Mouse (Mus musculus) kidney, embryonic 14.5 days (tissue): ENCODE data around the gene Grm5. TPM values are rescaled to one million over a fixed set of nuclear protein-coding genes. Genes with fewer than 3 reads are reported as not detected.

ENCODE experiments used
- ATAC-seq: fragments of 200-750 bp; cut with Nextera tagmentation; 2 replicates; pipeline ENCODE4 v1.8.0; 2017; ENCODE audit warnings: moderate number of reproducible peaks, mild to moderate bottlenecking, moderate TSS enrichment, moderate library complexity; ENCODE audit not compliant: low FRiP score, low TSS enrichment
- H3K27ac ChIP-seq: fragments of 300-500 bp; sonication (generic); 2 replicates; pipeline ENCODE4 v1.5.1; 2014; ENCODE audit warnings: low read depth, mild to moderate bottlenecking, low read length, moderate library complexity, mixed read lengths
- H3K27me3 ChIP-seq: fragments of 300-500 bp; sonication (generic); 2 replicates; pipeline ENCODE4 v1.6.1; 2014; ENCODE audit warnings: mild to moderate bottlenecking, low read length; ENCODE audit not compliant: control insufficient read depth, insufficient read depth
- H3K36me3 ChIP-seq: fragments of 300-500 bp; sonication (generic); 2 replicates; pipeline ENCODE4 v1.6.1; 2014; ENCODE audit warnings: low read length, mixed read lengths; ENCODE audit not compliant: control insufficient read depth, insufficient read depth
- H3K4me1 ChIP-seq: fragments of 300-500 bp; sonication (generic); 2 replicates; pipeline ENCODE4 v1.6.1; 2014; ENCODE audit warnings: low read length, mixed read lengths; ENCODE audit not compliant: control insufficient read depth, insufficient read depth
- H3K4me2 ChIP-seq: fragments of 300-500 bp; sonication (generic); replicated peaks from 2 replicates; pipeline ENCODE4 v1.6.1; 2014; ENCODE audit warnings: low read depth, mild to moderate bottlenecking, low read length
- H3K4me3 ChIP-seq: fragments of 300-500 bp; sonication (generic); 2 replicates; pipeline ENCODE4 v1.5.1; 2014; ENCODE audit warnings: mild to moderate bottlenecking, low read length
- H3K9ac ChIP-seq: fragments of 300-500 bp; sonication (generic); 2 replicates; pipeline ENCODE4 v1.6.1; 2014; ENCODE audit warnings: low read depth, mild to moderate bottlenecking, low read length, moderate library complexity
- H3K9me3 ChIP-seq: fragments of 300-500 bp; sonication (generic); 2 replicates; pipeline ENCODE4 v1.6.1; 2016; ENCODE audit warnings: low read length; ENCODE audit not compliant: control insufficient read depth
- WGBS: fragments of 180-500 bp; shearing (Covaris S2); extraction: QIAGEN DNeasy Blood & Tissue Kit; methylation state at CpG from one replicate; pipeline ENCODE4 v1.1.7; 2014; 5-methylcytosine and 5-hydroxymethylcytosine counted together
- polyA plus RNA-seq: library from polyadenylated mRNA; unstranded; fragments of >200 nt; fragmentation: Nextera tagmentation; extraction: Ambion mirVana; gene quantifications from 2 replicates; pipeline ENCODE4 v1.2.1, GENCODE M21; 2014

Gene Grm5
- polyA plus RNA-seq, 1 experiment from 2014 or later: not detected

GRCm38 (mm10) chr7:88096536-88097107 is 512.7 kb downstream of the Grm5 start:
- H3K27ac ChIP-seq: no peak overlapping the region
- H3K9me3 ChIP-seq: no peaks in the 10 kb centered on the region
- no peak overlapping the region for H3K4me2 ChIP-seq
- H3K9ac ChIP-seq: no peak overlapping the region
- no peak overlapping the region for H3K4me3 ChIP-seq
- H3K4me1 ChIP-seq: no peaks in the 10 kb centered on the region
- 40% methylated on average over 1 of the region's 1 CpGs for WGBS
- no peaks in the 10 kb centered on the region for H3K36me3 ChIP-seq
- H3K27me3 ChIP-seq: no peaks in the 10 kb centered on the region
- ATAC-seq: no peak

- Histone ChIP-seq H3K27me3 (no peaks in the 10 kb centered on the region), H3K36me3 (no peaks in the 10 kb centered on the region), H3K9me3 (no peaks in the 10 kb centered on the region), H3K9ac (no peak overlapping the region), H3K27ac (no peak overlapping the region), H3K4me2 (no peak overlapping the region), H3K4me3 (no peak overlapping the region), H3K4me1 (no peaks in the 10 kb centered on the region)
- peak; percentile 88; the same call in 1 of the 2 replicates for ATAC-seq
- 3% methylated on average over 1 of the region's 1 CpGs for WGBS
Measured at GRCm38 (mm10) chr7:88097715-88098114, 513.7 kb downstream of the Grm5 start.

GRCm38 (mm10) chr7:88116724-88117409 is 532.9 kb downstream of the Grm5 start:
- no peak overlapping the region for H3K4me2 ChIP-seq
- no peaks in the 10 kb centered on the region for H3K27me3 ChIP-seq
- 75% methylated on average over 6 of the region's 6 CpGs for WGBS
- H3K4me1 ChIP-seq: no peaks in the 10 kb centered on the region
- no peak overlapping the region for H3K27ac ChIP-seq
- no peak overlapping the region for H3K9ac ChIP-seq
- H3K4me3 ChIP-seq: no peak overlapping the region
- H3K9me3 ChIP-seq: no peaks in the 10 kb centered on the region
- no peak for ATAC-seq
- no peaks in the 10 kb centered on the region for H3K36me3 ChIP-seq

GRCm38 (mm10) chr7:88128080-88128848 is 544.3 kb downstream of the Grm5 start:
- peaks cover 14% of the 10 kb centered on the region for H3K27me3 ChIP-seq
- H3K9ac ChIP-seq: no peak overlapping the region
- no peak overlapping the region for H3K4me3 ChIP-seq
- H3K27ac ChIP-seq: no peak overlapping the region
- no peak for ATAC-seq
- 84% methylated on average over 8 of the region's 8 CpGs for WGBS
- no peaks in the 10 kb centered on the region for H3K4me1 ChIP-seq
- H3K9me3 ChIP-seq: no peaks in the 10 kb centered on the region
- H3K4me2 ChIP-seq: no peak overlapping the region
- H3K36me3 ChIP-seq: no peaks in the 10 kb centered on the region

GRCm38 (mm10) chr7:88129536-88130487 is 545.8 kb downstream of the Grm5 start:
- Histone ChIP-seq H3K9me3 (no peaks in the 10 kb centered on the region), H3K4me1 (no peaks in the 10 kb centered on the region), H3K4me3 (peak overlapping the region; percentile 35), H3K36me3 (no peaks in the 10 kb centered on the region), H3K4me2 (peak overlapping the region; percentile 67), H3K27me3 (peaks cover 14% of the 10 kb centered on the region), H3K9ac (peak overlapping the region; percentile 28; the same call in 1 of the 2 replicates), H3K27ac (no peak overlapping the region)
- 12% methylated on average over 41 of the region's 41 CpGs for WGBS
- peak; percentile 93 for ATAC-seq

- H3K4me2 ChIP-seq: peak overlapping the region; percentile 67
Measured at GRCm38 (mm10) chr7:88130488-88130849, 546.5 kb downstream of the Grm5 start.

GRCm38 (mm10) chr7:88159542-88160241 is 575.7 kb downstream of the Grm5 start:
- no peak overlapping the region for H3K4me3 ChIP-seq
- no peak overlapping the region for H3K27ac ChIP-seq
- H3K4me2 ChIP-seq: no peak overlapping the region
- no peak for ATAC-seq
- H3K9ac ChIP-seq: no peak overlapping the region
- no peaks in the 10 kb centered on the region for H3K27me3 ChIP-seq
- no peaks in the 10 kb centered on the region for H3K9me3 ChIP-seq
- 71% methylated on average over 1 of the region's 1 CpGs for WGBS
- H3K36me3 ChIP-seq: no peaks in the 10 kb centered on the region
- H3K4me1 ChIP-seq: no peaks in the 10 kb centered on the region

More at GRCm38 (mm10) chr7:88130488-88130849, 546.5 kb downstream of the Grm5 start:
- 30% methylated on average over 22 of the region's 22 CpGs for WGBS
- Histone ChIP-seq H3K27me3 (peaks cover 14% of the 10 kb centered on the region), H3K36me3 (no peaks in the 10 kb centered on the region), H3K4me3 (peak overlapping the region; percentile 35), H3K4me1 (no peaks in the 10 kb centered on the region), H3K9me3 (no peaks in the 10 kb centered on the region), H3K27ac (no peak overlapping the region), H3K9ac (peak overlapping the region; percentile 28; the same call in 1 of the 2 replicates)
- peak; percentile 39; the same call in 1 of the 2 replicates for ATAC-seq

- H3K27me3 ChIP-seq: no peaks in the 10 kb centered on the region
- no peak overlapping the region for H3K9ac ChIP-seq
- no peaks in the 10 kb centered on the region for H3K4me1 ChIP-seq
- no peaks in the 10 kb centered on the region for H3K36me3 ChIP-seq
- no peaks in the 10 kb centered on the region for H3K9me3 ChIP-seq
- H3K27ac ChIP-seq: no peak overlapping the region
- no peak overlapping the region for H3K4me3 ChIP-seq
- H3K4me2 ChIP-seq: no peak overlapping the region
- 85% methylated on average over 2 of the region's 2 CpGs for WGBS
- no peak for ATAC-seq
Measured at GRCm38 (mm10) chr7:88161586-88161985, 577.6 kb downstream of the Grm5 start.
